Mouse (Mus musculus): ENCODE measurements at regions not wholly inside any gene's neighbourhood (a gene's known extent, or its start where the extent isn't known, plus 50 kb on each side); places are given as distances from the start of the nearest gene placed in this dataset.

DNA sequence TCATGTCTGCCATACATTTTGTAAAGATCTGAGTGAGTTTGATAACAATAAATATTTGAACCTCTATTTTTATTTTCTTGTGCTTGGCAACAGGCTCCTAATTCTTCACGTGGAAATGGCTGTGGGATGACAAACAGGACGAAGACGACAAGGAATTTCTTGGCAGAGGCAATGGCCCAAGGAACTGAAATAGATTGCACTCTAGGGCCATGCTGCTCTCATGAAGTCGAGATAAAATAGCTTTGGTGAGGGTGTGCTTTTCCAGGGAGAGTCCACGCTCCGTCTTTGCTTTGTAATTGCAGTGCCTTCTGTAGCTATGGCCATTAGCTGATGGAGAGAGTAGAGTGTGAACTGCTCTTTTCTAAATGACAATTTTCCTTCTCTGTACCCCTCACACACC, 50.9 kb upstream of the 1810046K07Rik start:
- no peak for DNase-seq

DNA sequence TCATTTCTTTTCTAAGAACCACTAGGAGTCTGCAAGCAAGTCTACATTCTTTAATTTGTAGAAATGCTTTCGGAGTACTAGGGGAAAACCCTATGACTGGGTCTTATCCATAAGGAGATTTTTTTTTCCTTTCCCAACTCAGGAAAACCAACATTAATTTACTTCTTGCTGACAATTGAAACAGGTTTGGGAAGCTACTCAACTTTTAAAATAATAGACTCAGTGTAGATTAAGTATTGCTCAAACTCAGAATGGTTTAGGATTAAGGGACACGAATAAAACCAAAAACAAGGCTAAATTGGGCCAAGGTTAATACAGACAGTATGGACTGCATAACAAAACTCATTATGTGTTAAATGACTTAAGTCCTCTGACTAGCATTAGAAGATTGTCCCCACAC, 65.2 kb upstream of the 1810046K07Rik start:
- DNase-seq: no peak

GRCm38 (mm10) chr9:51394372-51394771, 65.7 kb upstream of the 1810046K07Rik start:
- peak; percentile 8 for DNase-seq

- no peak for DNase-seq
Measured at GRCm38 (mm10) chr9:51396801-51397200, 68.1 kb upstream of the 1810046K07Rik start.

GRCm38 (mm10) chr9:51397589-51398220, 69.0 kb upstream of the 1810046K07Rik start:
- DNase-seq: peak; percentile 3

GRCm38 (mm10) chr9:51398886-51399285, 70.2 kb upstream of the 1810046K07Rik start:
- no peak for DNase-seq

GRCm38 (mm10) chr9:51399356-51399755, 70.6 kb upstream of the 1810046K07Rik start:
- no peak for DNase-seq

DNA sequence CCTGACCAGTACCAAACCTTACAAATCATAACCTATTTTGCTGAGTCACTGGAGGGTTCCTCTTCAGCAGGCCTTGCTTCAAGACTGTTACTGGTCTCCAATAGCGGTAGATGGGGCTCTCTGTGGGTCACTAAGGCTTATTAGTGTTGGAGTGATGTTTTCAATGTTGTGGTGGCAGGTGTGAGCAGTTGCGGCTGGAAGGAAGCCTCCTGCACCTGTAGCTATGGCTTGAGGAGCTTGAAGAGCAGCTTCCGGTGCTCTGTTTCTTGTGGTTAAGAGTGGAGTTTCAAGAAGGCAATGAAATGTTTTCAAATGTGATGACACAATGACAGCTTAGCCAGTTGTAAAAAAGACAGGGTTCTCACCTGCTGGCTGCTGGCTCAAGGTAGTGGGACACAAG, 73.1 kb upstream of the 1810046K07Rik start:
- no peak for DNase-seq

- DNase-seq: no peak
Measured at GRCm38 (mm10) chr9:51407978-51408377, 79.3 kb upstream of the 1810046K07Rik start.

- no peak for DNase-seq
Measured at GRCm38 (mm10) chr9:51418923-51419482, 90.3 kb upstream of the 1810046K07Rik start.

- DNase-seq: no peak
Measured at GRCm38 (mm10) chr9:51422553-51422952, 93.8 kb upstream of the 1810046K07Rik start.

DNA sequence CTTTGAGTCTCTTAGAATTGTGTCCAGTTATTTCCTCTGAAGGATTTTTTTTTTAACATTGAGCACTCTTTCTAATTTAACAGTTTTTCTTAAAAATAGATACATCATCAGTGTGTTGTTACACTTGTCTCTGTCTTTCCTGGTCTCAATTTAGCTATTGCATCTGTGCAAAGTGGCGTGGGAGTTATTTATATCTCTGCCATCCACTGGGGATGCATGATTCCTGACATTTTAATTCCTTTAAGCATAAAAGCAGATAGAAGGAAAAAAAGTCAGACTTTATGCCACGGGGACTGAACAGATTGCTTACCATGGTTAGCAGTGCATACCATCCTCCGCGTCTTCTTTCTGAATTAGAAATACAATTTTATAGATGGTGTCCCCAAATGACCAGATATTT, 94.6 kb upstream of the 1810046K07Rik start:
- DNase-seq: no peak

DNA sequence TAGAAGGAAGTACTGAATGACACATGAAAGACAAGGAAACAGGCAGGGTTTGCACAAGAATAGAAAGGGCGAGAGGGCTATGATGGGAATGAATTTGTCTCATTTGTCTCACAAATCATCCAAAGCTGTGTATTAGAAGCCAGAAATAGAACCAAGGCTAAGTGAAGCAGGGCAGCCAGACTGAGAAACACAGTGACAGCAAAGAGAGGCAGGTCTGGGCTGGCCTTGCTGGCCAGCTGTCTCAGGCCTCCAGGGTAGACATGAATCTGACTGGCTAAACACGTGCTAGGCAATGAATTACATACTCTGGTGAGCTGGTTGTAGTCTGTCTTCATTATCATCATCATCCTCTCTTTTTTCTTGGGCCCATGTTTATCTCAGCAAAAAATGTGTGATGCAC, 101.7 kb upstream of the 1810046K07Rik start:
- peak; percentile 60 for DNase-seq

DNA sequence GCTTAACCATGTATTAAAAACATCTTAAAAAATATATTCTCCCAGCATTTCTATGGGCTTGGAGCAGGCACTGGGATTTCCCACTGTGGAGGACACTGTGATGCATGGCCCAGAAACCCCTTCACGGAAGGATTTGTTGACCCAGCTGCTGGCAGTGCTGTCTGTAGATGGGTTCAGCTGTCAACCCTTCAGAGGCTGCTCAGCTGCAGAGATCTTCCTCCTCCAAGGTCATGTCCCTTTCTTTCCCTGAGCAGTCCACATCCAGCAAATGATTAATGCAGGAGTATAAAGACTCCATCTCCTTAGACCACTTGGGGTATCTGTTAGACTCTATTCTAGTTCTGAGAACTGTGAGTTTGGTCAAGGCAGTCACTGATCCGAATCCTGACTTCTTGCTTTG, 108.4 kb upstream of the 1810046K07Rik start:
- DNase-seq: no peak

DNA sequence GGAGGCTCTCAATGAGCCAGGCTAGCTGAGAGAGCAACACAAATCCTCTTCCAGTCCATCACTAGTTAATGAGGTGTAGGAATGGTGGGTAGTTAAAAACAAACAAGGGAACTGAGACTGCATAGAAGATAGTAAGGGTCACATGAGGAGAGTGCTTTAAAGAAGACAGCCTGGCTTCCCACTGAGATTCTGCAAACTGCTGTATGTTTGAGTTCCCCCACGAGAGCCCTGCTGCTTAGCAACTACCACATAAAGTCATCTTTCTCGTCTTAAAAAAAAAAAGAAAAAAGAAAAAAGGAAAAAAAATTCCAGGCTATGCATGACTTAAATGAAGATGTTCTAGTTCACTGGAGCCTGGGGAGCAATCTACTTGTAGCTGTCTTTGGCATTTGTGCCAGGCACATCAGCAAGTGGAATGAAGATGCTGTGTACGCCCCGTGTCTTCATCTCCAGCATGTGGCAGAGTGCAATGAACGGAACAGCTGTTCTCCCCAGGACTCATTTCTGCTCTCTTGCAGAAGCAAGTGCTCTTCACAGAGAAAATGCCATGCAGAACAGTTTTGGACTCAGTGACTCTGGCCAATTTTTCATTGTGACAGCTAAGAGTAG, 113.2 kb upstream of the 1810046K07Rik start:
- DNase-seq: no peak

DNA sequence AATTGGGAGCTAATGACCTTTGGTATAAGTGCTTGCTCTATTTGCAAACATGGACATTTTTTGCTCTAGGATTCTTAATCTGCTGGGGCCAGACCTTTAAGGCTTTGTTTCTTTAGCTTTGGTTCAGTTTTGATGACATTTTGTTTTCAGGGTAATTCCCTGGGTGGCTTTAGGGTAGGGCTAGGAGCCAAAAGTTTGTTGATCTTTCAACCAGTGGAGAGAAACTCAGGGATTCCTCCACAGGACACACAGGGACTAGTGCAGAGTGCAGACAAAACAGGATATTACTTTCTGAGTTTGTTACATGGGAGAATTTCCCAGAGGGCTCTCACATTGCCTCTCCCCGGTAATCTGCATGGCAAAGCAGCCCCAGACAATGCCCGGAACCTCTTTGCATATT, 127.0 kb upstream of the 1810046K07Rik start:
- DNase-seq: no peak

GRCm38 (mm10) chr9:51462463-51463024, 133.8 kb upstream of the 1810046K07Rik start:
- DNase-seq: no peak

DNA sequence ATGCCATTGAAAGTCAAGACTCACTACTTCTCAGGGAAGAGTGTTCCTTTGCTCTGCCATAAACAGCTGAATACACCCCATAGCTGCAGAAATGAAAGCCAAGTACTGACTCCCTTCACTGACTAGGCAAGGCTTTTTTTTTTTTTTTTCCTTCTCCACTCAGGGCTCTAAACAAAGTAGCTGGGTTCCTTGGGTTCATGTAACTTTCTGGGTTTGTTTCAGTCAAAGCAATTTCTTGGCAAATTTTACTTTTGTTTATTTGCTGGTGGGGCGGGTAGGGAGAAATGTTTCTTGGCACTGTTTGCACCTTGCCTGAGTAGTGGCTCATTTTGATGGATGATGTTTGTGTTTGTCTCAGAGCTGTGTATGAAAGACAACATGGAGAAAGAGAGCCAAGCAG, 141.3 kb upstream of the 1810046K07Rik start:
- DNase-seq: no peak

- DNase-seq: no peak
Measured at GRCm38 (mm10) chr9:51476511-51477056, 147.9 kb upstream of the 1810046K07Rik start.

- no peak for DNase-seq
Measured at GRCm38 (mm10) chr9:51487840-51488239, 159.1 kb upstream of the 1810046K07Rik start.

- no peak for DNase-seq
Measured at GRCm38 (mm10) chr9:51507265-51507913, 178.7 kb upstream of the 1810046K07Rik start.

GRCm38 (mm10) chr9:51517643-51518042, 188.9 kb upstream of the 1810046K07Rik start:
- DNase-seq: no peak

GRCm38 (mm10) chr9:51518376-51518775, 189.7 kb upstream of the 1810046K07Rik start:
- no peak for DNase-seq

Data from adrenal gland, adult 8-10 months (tissue).